Mouse (Mus musculus) c-Kit-positive CD71-positive TER-119-negative erythroid progenitor cells, embryonic 14.5 days (primary cell): ENCODE measurements around the gene Fam207a.

ENCODE experiments used
- DNase-seq: peaks from one replicate; pipeline ENCODE4 v3.0.0-alpha.2; 2013; ENCODE audit warnings: low read depth

The Fam207a gene

DNA sequence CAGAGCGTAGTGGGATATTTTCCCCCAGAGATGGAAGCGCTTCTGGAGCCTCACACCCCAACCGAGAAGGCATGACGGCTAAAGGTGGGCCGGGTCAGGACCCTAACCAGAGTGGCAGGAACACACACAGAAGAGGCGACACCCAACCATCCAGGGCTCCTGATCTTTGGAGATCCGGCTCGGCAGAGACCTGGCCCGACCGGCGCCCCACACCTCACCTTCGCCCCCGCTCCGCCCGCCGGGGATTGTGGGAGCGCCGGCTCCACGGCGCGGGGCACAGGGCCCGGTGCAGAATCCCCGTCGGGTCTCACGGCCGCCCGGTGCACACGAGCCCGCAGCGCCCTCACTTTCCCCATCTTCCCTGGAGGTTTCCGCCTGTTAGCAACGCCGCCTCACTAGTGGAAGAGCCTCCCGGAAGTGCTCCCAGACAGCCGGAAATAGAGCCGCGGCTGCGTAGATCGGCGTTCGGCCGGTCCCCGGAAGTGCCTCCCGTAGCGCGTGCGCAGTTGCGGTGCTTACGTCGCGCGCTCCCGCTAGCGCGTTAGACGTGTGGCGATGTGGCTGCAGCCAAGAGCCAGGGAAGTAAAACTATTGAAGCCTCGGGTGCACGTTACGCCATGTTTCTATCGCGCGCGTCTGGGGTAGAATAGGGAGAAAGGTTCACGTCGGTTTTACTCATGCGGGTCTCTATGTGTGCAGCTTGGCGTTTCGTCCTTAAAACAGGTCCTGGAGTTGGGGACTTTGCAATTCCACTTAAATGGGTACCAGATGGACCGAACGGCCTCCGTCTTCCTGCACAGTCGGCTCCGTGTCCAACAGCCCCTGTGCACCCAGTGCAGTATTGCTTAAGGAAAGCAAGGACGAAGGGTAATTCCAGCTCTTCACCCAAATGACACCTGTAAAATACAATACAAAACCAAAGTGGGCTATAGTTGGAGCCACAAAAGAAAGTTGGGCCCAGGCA, at the start of gene Fam207a:
TSS of gene Fam207a (minus strand) at position 401 of the 964 bp plus-strand sequence.
- DNase-seq: peak; percentile 93

GRCm38 (mm10) chr10:77565005-77565404, 49.4 kb upstream of the Fam207a start:
- no peak for DNase-seq

GRCm38 (mm10) chr10:77561508-77561907, 45.9 kb upstream of the Fam207a start:
- no peak for DNase-seq

- no peak for DNase-seq
Measured at GRCm38 (mm10) chr10:77560830-77561229, 45.2 kb upstream of the Fam207a start.

- no peak for DNase-seq
Measured at GRCm38 (mm10) chr10:77560090-77560489, 44.5 kb upstream of the Fam207a start.

DNA sequence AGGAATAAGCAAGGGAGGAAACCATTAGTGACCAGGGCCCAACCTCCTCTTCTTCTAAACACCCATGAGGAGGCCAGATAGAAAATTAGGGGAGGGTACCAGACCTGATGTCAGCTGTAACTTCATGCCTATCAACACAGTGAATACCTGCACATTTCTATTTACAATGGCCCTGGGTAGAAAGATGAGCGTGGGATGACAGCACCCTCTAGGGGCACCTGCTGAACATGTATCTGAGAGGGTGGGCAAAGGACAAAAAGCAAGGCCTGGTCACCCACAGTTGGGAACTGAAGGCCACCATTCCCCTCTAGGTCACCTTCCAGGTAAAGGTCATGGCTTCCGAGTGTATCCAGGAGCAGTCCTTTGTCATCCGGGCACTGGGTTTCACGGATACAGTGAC, 42.1 kb upstream of the Fam207a start:
- no peak for DNase-seq

- DNase-seq: no peak
Measured at GRCm38 (mm10) chr10:77556631-77557030, 41.0 kb upstream of the Fam207a start.

GRCm38 (mm10) chr10:77554918-77555317, 39.3 kb upstream of the Fam207a start:
- no peak for DNase-seq

GRCm38 (mm10) chr10:77553285-77553684, 37.7 kb upstream of the Fam207a start:
- no peak for DNase-seq

GRCm38 (mm10) chr10:77552162-77552561, 36.6 kb upstream of the Fam207a start:
- no peak for DNase-seq

- DNase-seq: no peak
Measured at GRCm38 (mm10) chr10:77550874-77551273, 35.3 kb upstream of the Fam207a start.

DNA sequence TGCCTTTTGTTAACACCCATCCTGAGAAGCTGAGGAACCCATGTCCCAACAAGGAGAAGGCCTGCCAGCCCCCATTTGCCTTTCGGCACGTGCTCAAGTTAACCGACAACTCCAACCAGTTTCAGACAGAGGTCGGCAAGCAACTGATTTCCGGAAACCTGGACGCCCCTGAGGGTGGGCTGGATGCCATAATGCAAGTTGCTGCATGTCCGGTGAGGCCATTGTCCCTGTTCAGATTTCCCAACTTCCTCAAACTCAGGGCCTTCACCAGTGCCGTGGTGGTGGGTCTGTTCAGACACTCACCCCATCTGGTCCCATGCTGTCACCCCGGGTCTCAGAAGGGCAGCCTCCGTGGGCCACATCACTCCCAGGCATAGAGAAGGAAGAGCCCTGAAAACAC, 33.0 kb upstream of the Fam207a start:
- no peak for DNase-seq

DNA sequence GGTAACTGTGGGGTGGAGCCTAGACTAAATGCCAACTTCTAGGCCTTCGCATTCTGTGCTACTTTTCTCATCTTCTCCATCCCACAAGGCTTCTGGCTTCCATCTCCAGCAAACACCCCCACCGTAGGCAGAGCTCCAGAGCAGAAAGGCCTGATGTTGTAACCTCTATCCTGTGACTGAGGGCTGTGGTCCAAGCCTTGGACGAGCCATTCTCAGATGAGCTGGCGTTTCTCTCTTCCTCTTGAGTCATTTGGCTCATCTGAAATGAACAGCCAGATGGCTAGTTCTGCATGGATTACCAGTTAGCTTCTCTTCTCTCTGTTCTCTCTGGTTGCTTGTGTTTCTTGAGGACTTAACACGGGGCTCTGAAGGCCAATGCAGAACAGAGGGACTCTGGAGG, 29.3 kb upstream of the Fam207a start:
- DNase-seq: no peak

DNA sequence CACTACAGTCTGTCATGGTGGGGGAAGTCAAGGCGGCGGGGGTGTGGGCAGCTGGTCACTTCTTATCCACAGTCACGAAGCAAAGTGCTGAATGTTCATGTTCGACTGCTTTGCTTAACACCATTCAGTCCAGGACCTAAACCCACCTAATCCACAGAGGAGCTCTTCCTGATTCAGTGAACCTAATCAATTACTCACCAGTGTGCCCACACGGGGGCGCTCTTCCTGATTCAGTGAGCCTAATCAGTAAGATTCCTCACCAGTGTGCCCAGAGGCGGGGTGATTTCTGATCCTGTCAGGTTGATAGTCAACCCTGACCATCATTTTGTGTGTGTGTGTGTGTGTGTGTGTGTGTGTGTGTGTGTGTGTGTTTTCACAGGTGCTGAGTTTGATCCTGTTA, 27.6 kb upstream of the Fam207a start:
- DNase-seq: peak; percentile 73

DNA sequence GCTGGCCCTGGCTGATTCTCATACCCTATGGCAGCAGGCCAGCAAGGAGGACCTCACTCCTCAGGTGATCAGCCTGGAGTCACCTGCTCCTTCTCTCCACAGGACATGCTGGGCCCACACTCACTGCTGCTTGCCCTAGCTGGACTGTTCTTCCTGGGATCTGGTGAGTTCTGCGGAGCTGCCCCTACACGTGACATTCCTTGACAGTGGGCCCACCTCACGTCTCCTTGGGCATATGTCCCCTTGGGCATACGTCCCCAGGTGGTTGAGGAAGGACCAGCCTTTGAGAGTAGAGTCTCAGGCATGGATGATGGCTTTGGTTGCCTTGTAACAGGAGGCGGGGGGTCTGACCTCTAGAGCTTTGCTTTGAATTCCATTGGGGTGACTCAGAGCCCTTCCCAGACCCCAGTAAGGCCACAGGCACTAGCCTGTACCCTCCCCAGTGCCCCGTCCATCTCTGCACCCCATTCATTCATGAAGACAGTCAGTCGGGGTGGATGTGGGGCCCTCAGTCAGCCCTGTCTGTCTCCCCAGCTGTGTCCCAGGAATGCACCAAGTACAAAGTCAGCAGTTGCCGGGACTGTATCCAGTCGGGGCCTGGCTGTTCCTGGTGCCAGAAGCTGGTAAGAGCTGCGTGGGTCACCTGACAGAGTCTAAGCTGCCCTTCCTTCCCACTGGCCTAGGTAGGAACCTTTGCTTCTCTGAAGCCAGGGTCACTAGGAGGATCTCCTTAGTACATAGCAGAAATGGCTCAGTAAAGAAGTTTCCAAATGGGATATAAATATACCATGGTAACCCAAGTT, 26.5 kb upstream of the Fam207a start:
- no peak for DNase-seq

DNA sequence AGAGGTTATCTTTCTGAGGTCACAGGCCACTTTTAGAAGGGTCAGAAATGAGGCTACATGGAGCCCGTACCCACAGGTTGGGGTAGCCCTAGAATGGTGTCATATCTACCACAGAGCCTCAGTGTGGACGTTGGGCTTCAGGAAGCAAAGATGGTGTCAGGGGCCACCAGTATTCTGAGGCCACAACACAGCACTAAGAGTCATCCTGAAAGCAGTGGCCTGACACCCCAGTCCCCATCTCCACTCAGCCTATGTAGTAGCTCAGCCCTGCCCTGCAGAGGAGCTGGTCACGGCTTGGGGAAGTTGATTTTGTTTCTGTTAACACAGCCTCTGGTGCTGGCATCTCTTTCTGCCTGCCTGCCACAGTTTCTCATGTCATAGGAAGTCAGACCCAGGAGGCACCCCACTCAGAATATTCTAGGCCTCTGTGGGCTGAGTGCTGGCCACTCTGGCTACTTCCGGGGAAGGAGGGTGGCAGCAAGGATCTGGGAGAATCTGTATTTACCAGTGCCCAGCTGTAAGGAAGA, 25.1 kb upstream of the Fam207a start:
- no peak for DNase-seq

GRCm38 (mm10) chr10:77539320-77539945, 23.8 kb upstream of the Fam207a start:
- no peak for DNase-seq

- no peak for DNase-seq
Measured at GRCm38 (mm10) chr10:77537215-77538209, 21.9 kb upstream of the Fam207a start.

GRCm38 (mm10) chr10:77536727-77537126, 21.1 kb upstream of the Fam207a start:
- no peak for DNase-seq

- DNase-seq: no peak
Measured at GRCm38 (mm10) chr10:77532020-77532413, 16.4 kb upstream of the Fam207a start.
